Mouse (Mus musculus): ENCODE data around the gene Tspo. TPM values are rescaled to one million over a fixed set of nuclear protein-coding genes. Genes with fewer than 3 reads are reported as not detected.

Gene Tspo
- polyA plus RNA-seq, 1 experiment from 2014 or later = 107 TPM

GRCm38 (mm10) chr15:83593189-83593585 is 29.8 kb downstream of the Tspo start:
- Histone ChIP-seq H3K27me3 (ENCODE audit: insufficient read depth, low read length) (no peaks in the 10 kb centered on the region), H3K4me3 (ENCODE audit: low read length) (no peak overlapping the region), H3K4me1 (ENCODE audit: insufficient read depth, low read length) (peaks cover 17% of the 10 kb centered on the region), H3K9me3 (ENCODE audit: low read length) (no peaks in the 10 kb centered on the region), H3K9ac (replicated peaks; ENCODE audit: low read length) (peak overlapping the region; percentile 82; the same call in 1 of the 2 replicates), H3K36me3 (ENCODE audit: insufficient read depth, low read length) (peaks cover 4% of the 10 kb centered on the region; the same call in 1 of the 2 replicates), H3K4me2 (replicated peaks; ENCODE audit: low read depth, low read length) (0 out of 2 replicates have a peak overlapping the region, but pooled peaks have one; percentile 88), H3K27ac (ENCODE audit: low read length) (no peak overlapping the region)
- ATAC-seq (ENCODE audit: low FRiP score, low TSS enrichment) = no peak

- no peaks in the 10 kb centered on the region for H3K36me3 ChIP-seq (ENCODE audit: insufficient read depth, low read length)
- peak; percentile 72 for ATAC-seq (ENCODE audit: low FRiP score, low TSS enrichment)
- no peaks in the 10 kb centered on the region for H3K9me3 ChIP-seq (ENCODE audit: low read length)
- H3K27me3 ChIP-seq (ENCODE audit: insufficient read depth, low read length) = no peaks in the 10 kb centered on the region
- peak overlapping the region; percentile 88 for H3K4me2 ChIP-seq (replicated peaks; ENCODE audit: low read depth, low read length)
- WGBS = 8% methylated on average over 19 of the region's 19 CpGs
- no peak overlapping the region for H3K27ac ChIP-seq (ENCODE audit: low read length)
- peak overlapping the region; percentile 90 for H3K4me3 ChIP-seq (ENCODE audit: low read length)
- H3K9ac ChIP-seq (replicated peaks; ENCODE audit: low read length) = peak overlapping the region; percentile 82
- H3K4me1 ChIP-seq (ENCODE audit: insufficient read depth, low read length) = peaks cover 17% of the 10 kb centered on the region
Measured at GRCm38 (mm10) chr15:83593702-83594512, 30.5 kb downstream of the Tspo start.

- under 1% methylated on average over 68 of the region's 68 CpGs for WGBS
- Histone ChIP-seq H3K9ac (replicated peaks; ENCODE audit: low read length) (peak within 1 kb of the TSS; percentile 82), H3K4me1 (ENCODE audit: insufficient read depth, low read length) (peaks cover 17% of the 10 kb centered on the region), H3K4me2 (replicated peaks; ENCODE audit: low read depth, low read length) (peak within 1 kb of the TSS; percentile 88), H3K27me3 (ENCODE audit: insufficient read depth, low read length) (no peaks in the 10 kb centered on the region), H3K27ac (ENCODE audit: low read length) (no peak within 1 kb of the TSS), H3K4me3 (ENCODE audit: low read length) (peak within 1 kb of the TSS; percentile 90), H3K36me3 (ENCODE audit: insufficient read depth, low read length) (no peaks in the 10 kb centered on the region), H3K9me3 (ENCODE audit: low read length) (no peaks in the 10 kb centered on the region)
- peak; percentile 94 for ATAC-seq (ENCODE audit: low FRiP score, low TSS enrichment)
Measured at GRCm38 (mm10) chr15:83594513-83595363, 31.3 kb downstream of the Tspo start, which contains the start of gene Ttll12. Gene Ttll12 (minus strand): TSS chr15:83595157.

GRCm38 (mm10) chr15:83595364-83595711 is 31.9 kb downstream of the Tspo start:
- no peaks in the 10 kb centered on the region for H3K27me3 ChIP-seq (ENCODE audit: insufficient read depth, low read length)
- H3K27ac ChIP-seq (ENCODE audit: low read length) = no peak overlapping the region
- peak overlapping the region; percentile 64 for H3K9ac ChIP-seq (replicated peaks; ENCODE audit: low read length)
- peaks cover 17% of the 10 kb centered on the region for H3K4me1 ChIP-seq (ENCODE audit: insufficient read depth, low read length)
- 38% methylated on average over 7 of the region's 7 CpGs for WGBS
- peak overlapping the region; percentile 88 for H3K4me2 ChIP-seq (replicated peaks; ENCODE audit: low read depth, low read length)
- no peak for ATAC-seq (ENCODE audit: low FRiP score, low TSS enrichment)
- H3K36me3 ChIP-seq (ENCODE audit: insufficient read depth, low read length) = no peaks in the 10 kb centered on the region
- peak overlapping the region; percentile 90 for H3K4me3 ChIP-seq (ENCODE audit: low read length)
- H3K9me3 ChIP-seq (ENCODE audit: low read length) = no peaks in the 10 kb centered on the region

- Histone ChIP-seq H3K27ac (ENCODE audit: low read length) (no peak overlapping the region), H3K36me3 (ENCODE audit: insufficient read depth, low read length) (no peaks in the 10 kb centered on the region), H3K9me3 (ENCODE audit: low read length) (no peaks in the 10 kb centered on the region), H3K27me3 (ENCODE audit: insufficient read depth, low read length) (no peaks in the 10 kb centered on the region), H3K9ac (replicated peaks; ENCODE audit: low read length) (no peak overlapping the region), H3K4me1 (ENCODE audit: insufficient read depth, low read length) (peaks cover 17% of the 10 kb centered on the region), H3K4me3 (ENCODE audit: low read length) (no peak overlapping the region), H3K4me2 (replicated peaks; ENCODE audit: low read depth, low read length) (no peak overlapping the region)
- WGBS = 85% methylated on average over 4 of the region's 4 CpGs
- no peak for ATAC-seq (ENCODE audit: low FRiP score, low TSS enrichment)
Measured at GRCm38 (mm10) chr15:83596833-83597232, 33.4 kb downstream of the Tspo start.

- ATAC-seq (ENCODE audit: low FRiP score, low TSS enrichment) = no peak
- WGBS = 67% methylated on average over 4 of the region's 4 CpGs
- no peak overlapping the region for H3K4me2 ChIP-seq (replicated peaks; ENCODE audit: low read depth, low read length)
Measured at GRCm38 (mm10) chr15:83601185-83601584, 37.8 kb downstream of the Tspo start.

GRCm38 (mm10) chr15:83602372-83603045 is 39.1 kb downstream of the Tspo start:
- H3K9me3 ChIP-seq (ENCODE audit: low read length) = no peaks in the 10 kb centered on the region
- no peak overlapping the region for H3K9ac ChIP-seq (replicated peaks; ENCODE audit: low read length)
- H3K36me3 ChIP-seq (ENCODE audit: insufficient read depth, low read length) = no peaks in the 10 kb centered on the region
- H3K4me3 ChIP-seq (ENCODE audit: low read length) = no peak overlapping the region
- H3K27me3 ChIP-seq (ENCODE audit: insufficient read depth, low read length) = no peaks in the 10 kb centered on the region
- ATAC-seq (ENCODE audit: low FRiP score, low TSS enrichment) = no peak
- H3K4me1 ChIP-seq (ENCODE audit: insufficient read depth, low read length) = 0 out of 2 replicates have a peak, but pooled peaks cover 4% of the 10 kb centered on the region
- peak overlapping the region; percentile 61 for H3K27ac ChIP-seq (ENCODE audit: low read length)
- WGBS = 65% methylated on average over 13 of the region's 13 CpGs
- H3K4me2 ChIP-seq (replicated peaks; ENCODE audit: low read depth, low read length) = no peak overlapping the region

More at GRCm38 (mm10) chr15:83601185-83601584, 37.8 kb downstream of the Tspo start:
- H3K27me3 ChIP-seq (ENCODE audit: insufficient read depth, low read length) = no peaks in the 10 kb centered on the region
- no peak overlapping the region for H3K27ac ChIP-seq (ENCODE audit: low read length)
- H3K36me3 ChIP-seq (ENCODE audit: insufficient read depth, low read length) = no peaks in the 10 kb centered on the region
- H3K9ac ChIP-seq (replicated peaks; ENCODE audit: low read length) = no peak overlapping the region
- no peak overlapping the region for H3K4me3 ChIP-seq (ENCODE audit: low read length)
- H3K9me3 ChIP-seq (ENCODE audit: low read length) = no peaks in the 10 kb centered on the region
- 0 out of 2 replicates have a peak, but pooled peaks cover 4% of the 10 kb centered on the region for H3K4me1 ChIP-seq (ENCODE audit: insufficient read depth, low read length)

- WGBS = 95% methylated on average over 1 of the region's 1 CpGs
- Histone ChIP-seq H3K4me2 (replicated peaks; ENCODE audit: low read depth, low read length) (no peak overlapping the region), H3K36me3 (ENCODE audit: insufficient read depth, low read length) (no peaks in the 10 kb centered on the region), H3K9me3 (ENCODE audit: low read length) (no peaks in the 10 kb centered on the region), H3K4me1 (ENCODE audit: insufficient read depth, low read length) (0 out of 2 replicates have a peak, but pooled peaks cover 4% of the 10 kb centered on the region), H3K4me3 (ENCODE audit: low read length) (no peak overlapping the region), H3K27ac (ENCODE audit: low read length) (no peak overlapping the region), H3K9ac (replicated peaks; ENCODE audit: low read length) (no peak overlapping the region), H3K27me3 (ENCODE audit: insufficient read depth, low read length) (no peaks in the 10 kb centered on the region)
- no peak for ATAC-seq (ENCODE audit: low FRiP score, low TSS enrichment)
Measured at GRCm38 (mm10) chr15:83603046-83603396, 39.6 kb downstream of the Tspo start.

- no peak overlapping the region for H3K4me3 ChIP-seq (ENCODE audit: low read length)
- H3K9ac ChIP-seq (replicated peaks; ENCODE audit: low read length) = no peak overlapping the region
- WGBS = 97% methylated on average over 7 of the region's 7 CpGs
- ATAC-seq (ENCODE audit: low FRiP score, low TSS enrichment) = no peak
- H3K4me1 ChIP-seq (ENCODE audit: insufficient read depth, low read length) = 0 out of 2 replicates have a peak, but pooled peaks cover 4% of the 10 kb centered on the region
- H3K36me3 ChIP-seq (ENCODE audit: insufficient read depth, low read length) = no peaks in the 10 kb centered on the region
- H3K27me3 ChIP-seq (ENCODE audit: insufficient read depth, low read length) = no peaks in the 10 kb centered on the region
- no peaks in the 10 kb centered on the region for H3K9me3 ChIP-seq (ENCODE audit: low read length)
- H3K4me2 ChIP-seq (replicated peaks; ENCODE audit: low read depth, low read length) = no peak overlapping the region
- H3K27ac ChIP-seq (ENCODE audit: low read length) = no peak overlapping the region
Measured at GRCm38 (mm10) chr15:83603426-83603825, 40.0 kb downstream of the Tspo start.

Data from kidney, embryonic 16.5 days (tissue).